Mouse (Mus musculus) left cerebral cortex, postnatal 25 days (tissue): ENCODE results near the gene Selenoo. TPM values are rescaled to one million over a fixed set of nuclear protein-coding genes. Genes with fewer than 3 reads are reported as not detected.

ENCODE experiments used
- DNase-seq, 2 experiments: peaks; one replicate each; pipeline ENCODE4 v3.0.0; 2022; ENCODE audit warnings: low spot score in 2 of 2, mixed read lengths in 1 of 2
- intact Hi-C: fragments of 180-260 bp; cut with DNase I; formaldehyde crosslinking; loops from one replicate; pipeline ENCODE4 v1.15.1; 2025
- total RNA-seq, 2 experiments: library from RNA; stranded (reverse); gene quantifications; 2 replicates each; pipeline ENCODE4 v1.2.3; 2021

The Selenoo gene
- total RNA-seq = 10 to 100 TPM; 18.9 to 20.6 TPM

- peak; percentile 91 to 95 for DNase-seq
- intact Hi-C loops = no loop called here
Measured at GRCm38 (mm10) chr15:89088607-89089247, at the start of gene Selenoo. TSS of gene Selenoo (plus strand) at chr15:89089084.

- no peak for DNase-seq
Measured at GRCm38 (mm10) chr15:89044381-89044780, 44.5 kb upstream of the Selenoo start.

GRCm38 (mm10) chr15:89046356-89046755, 42.5 kb upstream of the Selenoo start:
- intact Hi-C loops = no loop called here
- no peak for DNase-seq

More at GRCm38 (mm10) chr15:89044381-89044780, 44.5 kb upstream of the Selenoo start:
- intact Hi-C loops = no loop called here

GRCm38 (mm10) chr15:89054666-89055065, 34.2 kb upstream of the Selenoo start:
- intact Hi-C loops = loop anchor here (10.0 kb wide), 1 partner anchor 110 kb away; no protein-coding TSS in a partner anchor

GRCm38 (mm10) chr15:89058736-89059135, 30.1 kb upstream of the Selenoo start:
- DNase-seq = no peak
- intact Hi-C loops = loop anchor here (10.0 kb wide), 1 partner anchor 114 kb away; no protein-coding TSS in a partner anchor

More at GRCm38 (mm10) chr15:89054666-89055065, 34.2 kb upstream of the Selenoo start:
- no peak for DNase-seq

- intact Hi-C loops = loop anchor here (10.0 kb wide), 1 partner anchor 115 kb away; no protein-coding TSS in a partner anchor
- DNase-seq = peak; percentile 48 to 54
Measured at GRCm38 (mm10) chr15:89059161-89059931, 29.5 kb upstream of the Selenoo start, which contains the start of gene Panx2. TSS of gene Panx2 (plus strand) at chr15:89059734.

- peak; percentile 33 to 50 for DNase-seq
- intact Hi-C loops = loop anchor here (5.0 kb wide), 1 partner anchor 183 kb away; no protein-coding TSS in a partner anchor
Measured at GRCm38 (mm10) chr15:89060032-89060681, 28.7 kb upstream of the Selenoo start.

- intact Hi-C loops = loop anchor here (5.0 kb wide), 1 partner anchor 184 kb away; no protein-coding TSS in a partner anchor
Measured at GRCm38 (mm10) chr15:89060811-89061460, 27.9 kb upstream of the Selenoo start.

GRCm38 (mm10) chr15:89061761-89062517, 26.9 kb upstream of the Selenoo start:
- intact Hi-C loops = loop anchor here (5.0 kb wide), 1 partner anchor 185 kb away; no protein-coding TSS in a partner anchor

More at GRCm38 (mm10) chr15:89060811-89061460, 27.9 kb upstream of the Selenoo start:
- no peak for DNase-seq

GRCm38 (mm10) chr15:89062518-89062910, 26.4 kb upstream of the Selenoo start:
- no peak for DNase-seq

More at GRCm38 (mm10) chr15:89061761-89062517, 26.9 kb upstream of the Selenoo start:
- DNase-seq = no peak

GRCm38 (mm10) chr15:89063001-89063400, 25.9 kb upstream of the Selenoo start:
- intact Hi-C loops = loop anchor here (5.0 kb wide), 1 partner anchor 186 kb away; no protein-coding TSS in a partner anchor

More at GRCm38 (mm10) chr15:89062518-89062910, 26.4 kb upstream of the Selenoo start:
- intact Hi-C loops = loop anchor here (5.0 kb wide), 1 partner anchor 185 kb away; no protein-coding TSS in a partner anchor

GRCm38 (mm10) chr15:89063536-89063935, 25.3 kb upstream of the Selenoo start:
- DNase-seq = peak; percentile 63 to 87
- intact Hi-C loops = loop anchor here (5.0 kb wide), 1 partner anchor 186 kb away; no protein-coding TSS in a partner anchor

More at GRCm38 (mm10) chr15:89063001-89063400, 25.9 kb upstream of the Selenoo start:
- DNase-seq = no peak

- DNase-seq = no peak
- intact Hi-C loops = loop anchor here (5.0 kb wide), 1 partner anchor 188 kb away; no protein-coding TSS in a partner anchor
Measured at GRCm38 (mm10) chr15:89064891-89065290, 24.0 kb upstream of the Selenoo start.

- no peak for DNase-seq
- intact Hi-C loops = no loop called here
Measured at GRCm38 (mm10) chr15:89067609-89068008, 21.3 kb upstream of the Selenoo start.

- no peak for DNase-seq
- intact Hi-C loops = no loop called here
Measured at GRCm38 (mm10) chr15:89068226-89068625, 20.7 kb upstream of the Selenoo start.

- no peak for DNase-seq
- intact Hi-C loops = no loop called here
Measured at GRCm38 (mm10) chr15:89069336-89069840, 19.5 kb upstream of the Selenoo start.

GRCm38 (mm10) chr15:89070606-89071005, 18.3 kb upstream of the Selenoo start:
- no peak for DNase-seq
- intact Hi-C loops = no loop called here
